Mouse (Mus musculus) c-Kit-positive CD71-positive TER-119-negative erythroid progenitor cells, embryonic 14.5 days (primary cell): ENCODE data around the gene Atg5.

Source experiments
- DNase-seq: peaks from one replicate; pipeline ENCODE4 v3.0.0-alpha.2; 2013; ENCODE audit warnings: low read depth

The Atg5 gene

DNA sequence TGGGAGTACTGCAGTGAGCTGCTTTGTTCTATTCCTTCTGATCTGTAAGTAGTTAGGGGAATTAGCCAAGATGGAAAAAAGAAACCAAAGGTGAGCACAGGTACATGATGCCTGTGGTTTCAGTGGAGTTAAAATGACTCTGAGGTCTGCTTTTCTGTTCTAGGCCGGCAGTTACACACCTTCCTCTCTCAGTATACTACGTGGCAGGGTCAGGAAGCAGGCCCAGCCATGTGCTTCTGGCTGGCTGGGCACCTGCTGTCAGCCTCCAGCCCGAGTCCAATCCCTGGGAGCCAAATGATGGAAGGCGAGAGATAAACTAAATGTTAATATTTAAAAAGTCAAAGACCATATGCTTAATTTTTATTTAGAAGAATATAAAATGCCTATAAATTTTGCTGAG lies 85.3 kb downstream of the Atg5 start:
- no peak for DNase-seq

DNA sequence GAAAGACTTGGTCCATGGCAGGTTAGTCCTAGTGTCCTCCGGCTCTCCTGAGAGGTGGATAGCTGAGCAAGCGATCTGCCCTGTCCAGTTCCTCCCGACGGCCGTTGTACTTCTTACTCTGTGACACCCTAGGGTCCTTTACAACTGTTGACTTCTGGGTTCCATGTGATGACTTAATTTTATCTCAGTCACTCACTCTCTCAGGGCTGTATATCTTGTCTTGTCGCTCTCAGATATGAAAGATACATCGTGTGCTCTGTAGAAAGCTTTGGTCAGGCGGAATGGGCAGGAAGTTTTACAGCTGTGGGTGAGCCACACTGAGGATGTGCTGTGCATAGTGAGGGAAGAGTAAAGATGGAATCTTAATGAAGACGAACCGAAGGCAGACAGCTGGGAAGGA lies 86.2 kb downstream of the Atg5 start:
- no peak for DNase-seq

DNA sequence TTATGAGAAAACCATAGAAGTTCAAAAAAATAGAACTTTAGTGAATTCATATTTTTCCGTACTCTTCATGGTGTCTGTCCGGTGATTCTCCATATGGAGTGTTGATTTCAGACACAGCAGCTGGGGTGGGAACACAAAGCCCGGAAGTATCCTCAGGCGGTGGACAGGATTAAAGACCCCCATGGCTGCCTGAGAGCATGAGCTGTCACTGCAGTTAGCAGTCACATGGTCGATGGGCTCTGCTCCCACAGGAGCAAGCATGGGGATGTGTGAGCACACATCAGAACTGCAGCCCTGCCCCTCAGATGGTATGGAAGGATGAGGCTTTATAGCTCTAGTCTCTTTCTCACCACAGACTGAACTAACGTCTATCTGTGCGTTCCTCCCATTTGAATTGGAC lies 87.1 kb downstream of the Atg5 start:
- DNase-seq = no peak

DNA sequence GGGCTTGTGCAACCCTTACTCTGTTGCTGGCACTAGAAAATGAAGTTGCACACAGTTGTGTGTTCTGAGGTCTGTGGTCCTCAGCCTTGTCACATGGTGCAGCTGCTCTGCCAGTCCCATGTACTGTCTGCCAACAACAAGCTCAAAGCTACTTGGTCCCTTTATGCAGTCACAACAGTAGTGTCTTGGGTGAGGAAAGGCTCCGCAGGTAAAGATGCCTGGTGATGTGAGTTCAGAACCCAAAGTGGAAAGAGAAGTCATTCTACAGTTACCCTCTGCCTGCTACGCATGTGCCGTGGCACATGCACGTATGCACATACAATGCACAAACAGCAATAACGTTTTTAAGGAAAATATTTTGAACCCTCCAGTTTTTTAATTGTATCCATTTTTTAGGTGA lies 88.5 kb downstream of the Atg5 start:
- DNase-seq = no peak

DNA sequence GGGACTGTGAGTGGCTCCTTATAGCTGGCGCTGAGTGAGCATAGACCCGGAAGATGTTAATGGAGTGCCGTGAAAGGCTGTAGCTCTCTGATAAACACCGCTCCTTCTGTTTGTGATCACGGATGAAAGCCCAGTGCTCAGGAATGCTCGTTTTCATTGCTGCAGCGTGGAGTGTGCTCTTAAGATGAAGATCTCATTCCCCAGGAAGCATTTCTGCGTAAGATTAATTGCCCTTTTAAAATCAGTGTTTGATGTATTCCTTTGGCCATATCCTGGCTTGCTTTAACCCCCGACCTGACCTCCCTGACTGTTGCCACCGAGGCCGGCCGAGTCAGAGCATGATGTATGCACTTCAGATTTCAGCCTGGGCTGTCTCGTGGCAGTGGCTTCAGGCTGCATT lies 89.2 kb downstream of the Atg5 start:
- DNase-seq = no peak

DNA sequence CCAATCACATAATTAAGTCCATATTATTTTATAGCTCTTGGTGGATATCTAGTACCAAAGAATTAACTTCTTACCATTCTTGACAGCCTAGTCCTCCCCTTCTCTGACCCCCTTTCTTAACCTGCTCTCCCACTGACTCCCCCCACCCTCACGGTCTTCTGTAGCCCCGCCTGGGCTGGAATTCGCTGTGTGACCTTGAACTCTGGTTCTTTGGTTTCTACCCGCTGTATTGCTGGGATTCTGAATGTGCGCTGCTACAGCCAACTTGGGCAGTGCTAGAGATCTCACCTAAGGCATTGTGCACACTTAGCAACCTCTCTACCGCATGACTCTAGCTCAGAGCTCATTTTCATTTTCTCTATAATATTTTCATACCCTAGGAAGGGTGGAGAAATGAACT lies 90.7 kb downstream of the Atg5 start:
- DNase-seq = no peak

DNA sequence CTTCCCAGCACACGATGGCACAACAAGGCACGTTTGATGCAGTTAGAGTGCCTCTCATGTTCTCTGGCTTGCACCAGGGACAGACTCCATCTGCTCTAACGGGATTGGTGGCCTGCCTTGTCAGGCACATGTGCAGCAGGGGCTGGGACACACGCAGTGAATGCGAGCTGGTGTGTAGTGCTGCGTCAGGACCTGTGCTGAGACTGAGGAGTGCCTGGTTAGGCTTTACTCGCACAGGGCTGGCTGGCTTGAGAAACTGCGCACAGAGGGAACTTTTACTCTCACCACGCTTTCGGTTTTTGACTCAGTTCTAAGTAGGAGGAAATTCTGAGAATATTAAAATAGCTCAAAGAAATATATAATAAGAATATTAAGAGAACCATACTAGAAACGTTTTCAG lies 92.5 kb downstream of the Atg5 start:
- DNase-seq = no peak

DNA sequence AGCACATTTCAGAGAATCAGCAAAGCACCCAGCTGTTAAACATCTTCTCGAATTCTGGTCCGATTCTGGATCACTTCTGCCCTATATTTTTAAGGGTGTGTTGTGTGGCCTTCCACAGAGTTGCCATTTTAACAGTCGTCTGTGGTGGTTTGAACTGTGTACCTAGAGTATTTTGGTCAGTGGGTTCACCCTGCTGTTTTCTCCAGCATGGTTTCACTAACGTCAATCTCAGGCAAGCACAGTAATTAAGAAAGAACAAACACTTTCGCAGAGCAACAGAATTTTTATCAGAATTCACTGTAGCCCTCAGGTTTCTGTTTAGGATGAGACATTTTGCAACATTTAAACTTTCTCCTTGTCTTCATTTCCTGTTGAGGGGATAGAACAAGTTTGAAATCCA lies 94.3 kb downstream of the Atg5 start:
- no peak for DNase-seq

DNA sequence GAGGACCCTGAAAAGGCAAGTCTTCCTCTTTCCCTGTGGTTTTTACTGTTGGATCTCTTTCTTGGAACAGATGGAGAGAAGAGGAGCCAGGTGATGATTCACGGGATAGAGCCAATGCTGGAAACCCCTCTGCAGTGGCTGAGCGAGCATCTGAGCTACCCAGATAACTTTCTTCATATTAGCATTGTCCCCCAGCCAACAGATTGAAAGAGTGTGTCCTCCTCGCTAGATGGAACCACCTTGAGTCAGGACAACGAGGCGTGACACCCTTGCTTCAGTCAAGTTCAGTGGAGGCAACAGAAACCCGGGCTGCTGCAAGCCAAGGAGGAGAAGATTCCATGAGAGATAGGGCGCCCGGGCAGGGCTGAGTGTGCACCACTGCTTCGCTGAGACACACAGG lies 94.7 kb downstream of the Atg5 start:
- DNase-seq = no peak

DNA sequence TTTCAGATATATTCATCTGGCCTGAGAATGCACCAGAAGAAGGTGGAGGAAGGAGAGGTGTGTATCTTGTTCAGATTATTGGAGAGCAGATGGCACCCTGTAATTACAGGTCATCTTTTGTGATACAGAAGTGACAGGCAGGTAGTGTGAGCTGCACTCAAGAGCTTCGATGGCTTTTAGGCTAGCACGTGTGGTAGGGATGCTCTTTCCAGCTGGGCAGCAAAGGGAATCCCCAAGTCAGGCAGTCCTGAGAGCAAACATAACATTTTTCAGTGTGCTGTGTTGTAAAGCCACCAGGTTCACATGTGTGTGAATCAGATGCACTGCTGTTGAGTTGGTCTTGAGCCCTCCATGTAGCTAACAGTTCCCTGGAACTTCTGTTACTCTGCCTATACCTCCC lies 98.0 kb downstream of the Atg5 start:
- no peak for DNase-seq

DNA sequence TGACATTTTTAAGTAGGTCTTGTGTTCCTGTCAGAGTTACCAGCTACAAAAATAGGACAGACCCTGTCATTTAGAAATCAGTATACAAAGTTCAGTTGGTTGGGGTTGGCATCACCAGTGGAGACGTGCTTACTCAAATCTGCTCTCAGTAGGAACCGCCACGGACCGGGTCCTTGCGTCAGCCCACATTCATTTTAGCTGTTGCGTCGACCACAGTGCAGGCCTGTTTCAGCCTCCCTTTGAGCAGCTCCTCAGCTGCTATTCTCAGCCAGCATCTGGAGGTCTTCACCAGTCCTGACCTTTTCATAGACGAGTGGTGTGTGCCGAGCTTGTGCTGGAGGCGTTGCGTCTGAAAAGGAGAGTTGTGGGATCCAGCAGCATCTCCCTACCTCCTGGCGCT lies 98.9 kb downstream of the Atg5 start:
- DNase-seq = no peak

DNA sequence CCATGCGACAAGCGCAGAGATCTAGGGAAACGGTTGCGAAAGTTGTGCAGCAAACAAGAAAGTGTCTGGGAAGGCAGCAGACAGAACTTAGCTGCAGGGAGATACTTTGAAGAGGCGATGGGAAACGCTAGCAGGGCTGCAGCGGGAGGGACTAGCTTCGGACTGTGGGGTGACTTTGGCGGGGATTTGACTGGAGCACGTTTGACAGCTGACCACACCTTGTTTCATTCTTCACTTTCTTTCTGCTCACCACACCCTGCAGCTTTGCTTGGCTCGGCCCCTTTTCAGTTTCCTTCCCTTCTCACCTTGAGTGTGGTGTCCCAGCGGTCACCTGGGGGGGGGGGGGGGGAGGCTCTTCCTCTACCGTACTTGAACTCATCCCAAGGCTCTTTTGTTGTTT lies 100.4 kb downstream of the Atg5 start:
- DNase-seq = no peak

DNA sequence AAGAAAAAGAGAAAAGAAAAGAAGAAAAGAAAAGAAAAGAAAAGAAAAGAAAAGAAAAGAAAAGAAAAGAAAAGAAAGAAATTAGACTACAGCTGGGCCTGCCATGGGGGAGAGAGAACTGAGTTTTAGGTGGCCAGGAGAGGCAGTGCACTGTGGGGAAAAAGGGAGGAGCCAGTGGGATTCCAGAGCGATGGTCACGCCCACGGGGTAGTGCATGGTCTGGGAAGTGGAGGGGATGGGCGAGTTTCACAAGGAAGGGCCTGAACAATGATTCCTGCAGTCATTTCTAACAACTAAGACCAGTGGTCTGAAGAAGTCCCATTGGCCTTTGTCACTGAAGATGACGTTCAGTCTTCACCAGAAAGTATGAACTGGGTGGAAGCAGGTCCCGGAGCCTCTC lies 102.5 kb downstream of the Atg5 start:
- DNase-seq = no peak

DNA sequence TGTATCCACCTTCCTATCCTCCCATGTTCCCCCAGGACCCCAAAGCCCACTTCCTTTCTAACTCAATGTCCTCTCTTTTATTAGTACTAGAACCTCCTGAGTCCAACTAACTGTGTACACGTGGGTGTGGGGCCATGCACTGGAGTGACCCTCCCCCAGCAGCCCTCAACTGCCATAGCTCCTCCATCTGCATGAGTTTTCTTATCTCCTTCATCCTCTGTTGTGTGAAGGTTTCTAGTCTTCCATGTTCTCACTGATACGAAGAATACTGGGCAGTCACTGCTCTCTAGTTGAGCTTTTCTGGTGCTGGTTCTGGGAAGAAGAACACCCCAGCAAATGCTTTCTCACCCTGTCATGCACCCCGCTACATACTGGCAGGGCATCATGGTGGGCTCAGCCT lies 104.1 kb downstream of the Atg5 start:
- DNase-seq = no peak

DNA sequence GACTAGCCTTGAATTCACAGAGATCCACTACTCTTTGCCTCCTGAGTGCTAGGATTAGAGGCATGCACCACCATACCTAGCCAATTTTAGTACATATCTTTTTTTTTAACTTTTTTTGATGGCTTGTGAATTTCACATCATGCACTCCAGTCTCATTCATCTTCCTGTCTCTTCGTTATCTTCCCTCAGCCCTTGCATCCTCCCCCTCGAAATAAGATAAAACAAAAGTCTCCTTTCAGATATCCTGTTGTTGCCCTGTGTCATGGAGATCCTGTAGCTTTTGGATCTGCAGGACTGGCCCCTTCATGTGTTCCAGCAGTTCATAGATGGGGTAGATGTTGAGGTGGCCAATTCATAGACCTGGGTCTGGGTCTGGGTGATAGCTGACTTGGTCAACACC lies 106.5 kb downstream of the Atg5 start:
- DNase-seq = no peak

DNA sequence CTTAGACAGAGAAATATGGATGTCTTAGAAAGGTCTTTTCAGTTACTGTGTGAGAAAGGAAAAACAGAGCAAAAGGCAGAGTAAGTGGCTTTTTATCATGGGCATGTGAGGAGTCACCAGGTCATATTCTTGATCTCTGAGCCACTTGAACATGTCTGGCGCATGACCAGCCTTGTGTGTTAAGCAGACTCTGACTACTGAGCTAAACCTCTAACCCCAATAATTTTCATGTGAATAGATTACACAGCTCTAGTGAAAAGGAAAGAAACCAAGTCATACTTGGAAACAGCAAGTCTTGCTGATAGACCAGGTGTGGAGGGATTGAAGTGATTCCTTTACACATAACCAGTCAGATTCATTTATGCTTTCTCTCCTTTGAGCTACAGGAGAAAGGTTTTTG lies 107.3 kb downstream of the Atg5 start:
- DNase-seq = no peak

DNA sequence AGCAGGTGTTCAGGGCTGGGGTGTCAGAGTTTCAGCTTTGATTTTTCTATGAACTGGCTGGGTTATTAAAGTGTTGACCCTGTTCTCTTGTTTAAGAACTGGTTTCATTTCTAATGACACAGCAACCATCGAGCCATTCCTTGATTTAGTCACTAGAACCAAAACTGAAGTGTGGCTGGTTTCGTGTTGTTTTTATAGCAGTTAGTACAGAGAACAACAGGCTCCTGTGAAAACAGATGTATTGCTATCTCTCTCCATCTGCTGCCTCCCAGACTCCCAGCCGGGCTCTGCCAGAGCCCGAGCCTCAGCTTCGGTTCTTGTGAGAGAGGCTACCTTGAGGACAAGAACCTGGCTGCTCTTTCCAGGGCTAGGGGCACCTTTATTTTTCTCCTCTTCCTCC lies 109.7 kb downstream of the Atg5 start:
- no peak for DNase-seq

DNA sequence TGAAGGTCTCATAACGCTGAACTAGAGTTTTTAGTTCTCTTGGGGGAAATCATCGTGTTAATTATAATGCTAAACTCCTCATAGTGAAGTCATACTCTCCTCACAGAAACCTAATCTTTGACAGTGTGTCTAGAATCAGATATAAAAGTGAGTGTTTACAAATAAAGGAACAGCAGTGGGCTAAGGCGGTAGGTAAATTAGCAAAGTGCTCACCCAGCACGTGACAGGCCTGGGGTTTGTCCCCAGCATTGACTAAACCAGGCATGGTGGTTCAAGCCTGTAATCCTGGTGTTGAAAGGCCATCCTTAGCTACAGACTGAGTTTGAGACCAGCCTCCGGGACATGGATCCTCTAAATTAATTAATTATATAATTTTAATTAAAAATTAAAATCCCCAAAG lies 110.2 kb downstream of the Atg5 start:
- no peak for DNase-seq

DNA sequence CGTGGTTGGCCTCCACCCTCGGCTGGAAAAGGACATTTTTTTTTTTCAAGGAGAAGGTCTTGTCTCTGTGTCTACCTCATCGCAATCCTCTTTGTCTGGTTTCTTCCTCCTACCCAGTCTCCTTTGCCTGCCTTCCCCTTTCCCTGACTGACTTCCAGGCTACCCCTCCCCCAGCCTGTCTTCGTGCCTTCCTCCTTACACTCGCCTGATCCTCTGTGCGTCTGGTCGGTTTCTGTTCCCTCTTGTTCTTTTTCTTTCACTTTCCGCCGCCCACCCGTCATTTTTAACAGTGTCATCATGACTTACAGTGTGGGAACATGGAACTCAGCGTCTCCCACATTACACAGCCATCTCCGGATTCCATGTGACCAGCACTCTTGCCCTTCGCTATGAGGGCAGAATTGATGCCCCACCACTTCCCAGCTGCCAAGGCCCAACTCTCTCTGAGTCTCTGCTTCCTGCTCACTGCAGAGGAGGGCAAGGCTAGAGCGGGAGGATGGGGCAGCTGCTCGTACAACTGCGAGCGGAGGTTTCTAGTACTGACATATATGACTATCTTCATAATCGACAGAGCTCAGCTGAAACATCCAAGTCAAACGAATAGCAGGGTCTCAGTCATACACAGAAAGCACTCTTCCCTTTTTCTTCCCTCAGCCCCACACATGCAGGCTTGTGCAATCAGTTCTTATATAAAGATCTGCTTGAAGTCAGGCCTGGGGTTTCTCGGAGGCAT lies 112.5 kb downstream of the Atg5 start:
- DNase-seq = no peak

DNA sequence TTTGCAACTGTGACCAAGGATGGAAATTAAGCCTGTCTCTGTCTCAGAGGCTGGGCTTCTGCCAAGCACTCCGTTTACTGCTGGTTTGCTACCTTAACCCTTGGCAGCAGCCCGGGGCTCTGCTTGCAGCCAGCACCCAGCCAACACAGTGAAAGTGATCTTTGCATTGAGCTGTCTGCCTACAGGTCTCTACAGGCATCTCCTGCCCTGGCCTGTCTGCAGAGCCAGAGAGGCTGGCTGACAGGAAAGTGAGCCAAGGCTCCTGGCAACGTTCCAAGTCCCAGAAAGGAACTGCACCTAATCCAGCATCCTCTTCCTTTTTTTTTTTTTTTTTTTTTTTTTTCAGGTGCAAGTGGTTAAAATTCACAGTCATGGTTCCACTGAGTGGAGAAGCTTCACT lies 113.2 kb downstream of the Atg5 start:
- no peak for DNase-seq

DNA sequence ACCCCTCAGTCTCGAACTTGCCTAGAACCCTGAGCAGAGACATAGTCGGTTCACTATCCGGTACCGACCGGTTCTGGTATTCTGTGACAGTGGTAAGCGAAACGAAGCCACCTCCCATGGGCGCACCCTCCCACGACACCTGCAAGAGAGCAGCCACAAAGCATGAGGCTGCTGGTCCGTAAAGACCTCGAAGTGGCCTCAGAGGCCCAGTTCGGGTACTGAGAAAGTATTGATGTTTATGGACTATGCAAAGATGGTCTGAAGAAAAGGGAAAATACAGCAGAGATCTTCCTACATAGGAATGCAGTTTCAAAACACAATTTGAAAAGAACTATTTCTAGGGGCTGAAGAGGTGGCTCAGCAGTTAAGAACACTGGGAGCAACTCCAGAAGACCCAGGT lies 113.8 kb downstream of the Atg5 start:
- no peak for DNase-seq

DNA sequence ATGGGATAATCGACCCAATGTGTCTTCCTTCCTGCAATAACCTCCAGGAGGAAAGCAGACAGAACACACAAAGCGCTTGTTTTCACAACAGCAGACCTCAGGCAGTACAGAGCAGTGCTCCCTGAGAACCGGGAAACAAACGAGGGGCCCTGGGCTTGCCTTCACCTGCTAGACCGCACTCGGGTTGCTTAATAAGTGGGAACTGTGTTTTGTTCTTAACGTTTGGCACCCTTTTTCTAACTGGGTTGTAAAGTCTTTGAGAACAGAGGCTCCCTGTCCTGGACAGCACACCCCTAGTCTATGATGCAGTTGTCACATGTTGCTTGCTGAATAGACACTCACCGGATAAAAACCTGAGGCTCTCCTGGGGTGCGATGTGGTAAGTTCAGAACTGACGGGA lies 115.1 kb downstream of the Atg5 start:
- DNase-seq = no peak

DNA sequence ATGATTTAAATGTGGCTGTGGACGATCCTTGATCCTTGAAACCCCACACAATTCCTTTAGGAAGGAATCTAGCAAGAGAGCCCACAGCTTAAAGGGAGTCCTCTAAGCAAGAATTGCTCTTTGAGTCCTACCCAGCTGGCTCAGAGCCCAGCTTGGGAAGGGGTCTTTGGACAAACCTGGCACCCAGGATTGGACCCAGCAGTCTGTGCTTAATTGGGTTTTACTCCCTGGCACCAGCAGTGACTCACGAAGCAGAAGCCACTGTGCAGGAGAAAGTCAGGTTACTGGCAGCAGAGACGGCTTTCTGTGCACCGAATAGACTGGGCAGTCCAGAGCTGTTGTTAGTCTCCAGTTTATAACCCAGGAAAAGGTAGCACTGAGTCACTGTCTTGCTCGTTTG lies 117.1 kb downstream of the Atg5 start:
- no peak for DNase-seq

DNA sequence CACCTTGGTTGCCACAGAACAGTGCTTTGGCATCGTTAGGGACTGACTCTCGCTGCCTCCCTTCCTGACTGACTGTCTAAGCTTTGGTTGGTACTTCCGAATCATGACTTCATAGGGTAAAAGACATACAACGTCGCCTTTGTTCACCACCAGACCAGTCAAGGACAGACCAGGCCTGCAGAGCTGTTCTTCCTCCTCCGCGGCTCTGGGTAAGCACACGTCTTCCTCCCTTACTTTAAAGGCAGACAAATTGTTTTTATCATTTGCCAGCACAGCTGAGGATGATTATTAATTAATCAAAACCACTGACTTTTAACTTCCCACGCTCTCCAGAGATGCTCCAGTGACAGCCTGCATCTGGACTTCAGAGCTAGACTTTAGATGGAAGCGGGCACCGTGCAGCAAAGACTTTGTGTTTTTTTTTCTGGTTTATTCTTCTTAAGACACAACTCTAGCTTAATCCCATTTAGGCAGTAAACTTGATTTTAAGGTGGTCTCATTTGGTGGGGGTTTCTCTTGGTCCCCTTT lies 120.6 kb downstream of the Atg5 start:
- DNase-seq = no peak

DNA sequence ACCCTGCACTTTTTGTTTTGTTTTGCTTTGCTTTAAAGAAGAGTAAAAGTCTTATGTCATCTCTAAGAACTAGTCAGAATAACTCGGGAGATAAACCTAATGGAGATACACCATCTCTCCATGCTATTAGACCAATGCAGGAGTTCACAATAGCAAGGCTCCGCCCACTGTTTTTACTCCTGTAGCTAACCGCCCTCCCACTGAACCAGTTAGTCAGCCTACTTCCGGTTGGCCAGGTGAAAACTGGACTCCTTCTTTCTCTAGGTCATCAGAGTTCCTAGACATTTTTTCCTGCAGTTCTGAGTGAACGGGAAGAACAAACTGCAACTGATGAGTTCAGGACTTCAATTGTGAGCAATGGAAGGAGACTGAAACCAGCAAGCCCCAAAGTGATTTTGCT lies 122.1 kb downstream of the Atg5 start:
- no peak for DNase-seq
